Mouse (Mus musculus): Measurements from ENCODE around the gene Kif20b.

DNA sequence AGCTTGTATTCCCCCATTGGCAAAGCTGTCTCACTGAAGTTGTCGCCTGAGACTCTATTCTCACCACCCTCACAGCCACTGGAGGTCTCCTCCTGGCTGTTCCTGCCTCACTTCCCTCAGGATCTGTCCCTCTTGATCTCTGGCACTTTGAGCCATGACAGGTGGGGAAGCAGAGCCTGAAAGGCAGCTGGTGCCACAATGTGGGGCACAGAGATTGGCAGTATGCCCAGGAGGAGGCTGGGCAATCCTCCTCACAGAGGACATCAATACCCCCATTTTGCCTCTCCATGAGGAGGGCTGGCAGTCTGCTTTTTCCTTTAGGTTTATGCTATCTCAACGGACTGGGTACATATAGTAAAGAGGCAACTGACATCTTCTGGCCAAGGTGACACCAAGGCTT lies 62.6 kb downstream of the Kif20b start:
- TF ChIP-seq CTCF (conservative IDR thresholded peaks at IDR 0.05; ENCODE audit: insufficient read depth, insufficient read length, low read depth, low read length): no peak
- no peak for TF ChIP-seq POLR2A (IDR thresholded peaks at IDR 0.05; ENCODE audit: low read depth, low read length)

Measured in kidney, adult 2 months (tissue).